Mouse (Mus musculus) megakaryocyte progenitor cell, adult 5-6 weeks (primary cell): ENCODE data around the gene Rgl1. TPM values are rescaled to one million over a fixed set of nuclear protein-coding genes. Genes with fewer than 3 reads are reported as not detected.
A peak's percentile ranks its signal among the peaks of the same experiment; 100 is the strongest.

Experiments used
- ATAC-seq: replicated peaks from 2 replicates; pipeline ENCODE4 v1.8.0; 2016; ENCODE audit warnings: mild to moderate bottlenecking, moderate TSS enrichment, inconsistent platforms; ENCODE audit not compliant: poor library complexity
- total RNA-seq, 2 experiments: library from RNA; stranded (forward) in 1 of 2; stranded (reverse) in 1 of 2; fragments of 157-497, 149-512 nt in 1 of 2; fragments of 200-1000 nt in 1 of 2; gene quantifications; 2 replicates each; pipeline versions ENCODE4 v1.2.3 to v1.2.4; 2015 to 2017

The Rgl1 gene
- total RNA-seq, 2 experiments from 2014 or later, result 1.3 to 1.4 TPM

DNA sequence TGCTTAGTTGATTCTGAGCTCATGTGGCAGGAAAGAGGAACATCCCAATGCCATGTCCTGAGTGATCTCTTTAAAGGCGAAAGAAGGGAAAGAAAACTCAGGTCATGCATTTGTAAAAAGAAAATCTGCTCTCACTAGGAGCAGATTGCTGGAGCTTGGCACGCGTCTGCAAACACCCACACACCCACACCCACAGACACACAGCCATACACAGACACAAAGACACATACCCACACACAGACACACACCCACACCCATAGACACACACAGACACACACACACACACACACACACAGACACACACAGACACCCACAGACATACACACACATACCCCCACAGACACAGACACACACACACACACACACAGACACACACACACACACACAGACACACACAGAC is 243.9 kb downstream of the Rgl1 start:
- ATAC-seq, result no peak

DNA sequence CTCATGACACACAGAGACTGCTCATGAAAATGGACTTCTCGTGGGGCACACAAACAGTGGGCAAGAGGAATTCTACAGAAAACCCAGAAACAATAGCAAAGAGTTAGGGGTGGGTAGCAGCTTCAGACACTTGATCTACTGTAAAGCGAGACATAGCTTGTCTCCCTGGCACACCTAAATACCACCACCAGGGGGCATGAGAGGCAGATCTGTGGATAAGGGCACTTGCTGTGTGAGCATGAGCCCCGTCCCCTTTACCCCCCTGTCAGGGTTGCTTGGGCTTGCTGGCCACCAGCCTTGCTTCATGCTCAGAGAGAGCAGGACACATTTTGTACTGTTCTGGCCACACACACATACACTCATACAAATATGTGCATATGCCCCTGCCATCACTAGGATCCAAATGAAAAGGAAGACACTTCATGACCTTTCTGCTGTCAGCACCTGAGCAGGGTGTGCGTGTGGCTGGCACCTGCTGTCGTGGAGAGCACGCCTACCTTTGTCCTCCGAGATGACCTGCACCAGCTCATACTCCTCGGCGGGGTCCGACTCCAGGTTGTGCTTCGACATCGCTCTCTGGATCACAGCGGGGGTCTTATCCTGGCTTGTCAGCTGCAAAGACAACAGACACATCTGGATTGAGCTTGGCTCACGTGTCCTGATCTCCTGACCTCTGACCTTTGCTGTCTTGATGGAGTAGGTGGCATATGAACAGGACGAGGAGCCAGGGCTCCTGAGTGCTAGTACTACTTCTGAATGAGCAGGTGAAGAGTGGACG is 245.2 kb downstream of the Rgl1 start:
- peak; percentile 76 for ATAC-seq

DNA sequence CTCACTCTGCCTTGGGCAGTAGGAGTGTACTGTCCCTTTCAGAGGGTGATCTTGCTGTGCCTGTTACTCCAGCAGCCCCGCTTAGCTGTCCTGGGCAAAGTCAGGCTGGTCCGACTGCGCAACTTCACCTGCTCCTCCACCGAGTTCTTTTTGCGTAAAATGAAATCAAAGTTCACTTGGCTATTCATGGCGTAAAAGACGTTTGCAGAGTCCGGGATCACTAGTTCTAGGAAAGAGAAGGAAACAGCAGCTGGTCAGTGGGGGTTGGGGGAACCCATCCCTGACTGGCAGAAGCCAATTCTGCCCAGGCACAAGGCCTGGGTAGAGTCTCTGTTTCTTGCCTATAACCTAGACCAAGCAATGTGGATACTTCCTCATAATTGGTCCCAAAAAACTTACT is 247.2 kb downstream of the Rgl1 start:
- no peak for ATAC-seq

DNA sequence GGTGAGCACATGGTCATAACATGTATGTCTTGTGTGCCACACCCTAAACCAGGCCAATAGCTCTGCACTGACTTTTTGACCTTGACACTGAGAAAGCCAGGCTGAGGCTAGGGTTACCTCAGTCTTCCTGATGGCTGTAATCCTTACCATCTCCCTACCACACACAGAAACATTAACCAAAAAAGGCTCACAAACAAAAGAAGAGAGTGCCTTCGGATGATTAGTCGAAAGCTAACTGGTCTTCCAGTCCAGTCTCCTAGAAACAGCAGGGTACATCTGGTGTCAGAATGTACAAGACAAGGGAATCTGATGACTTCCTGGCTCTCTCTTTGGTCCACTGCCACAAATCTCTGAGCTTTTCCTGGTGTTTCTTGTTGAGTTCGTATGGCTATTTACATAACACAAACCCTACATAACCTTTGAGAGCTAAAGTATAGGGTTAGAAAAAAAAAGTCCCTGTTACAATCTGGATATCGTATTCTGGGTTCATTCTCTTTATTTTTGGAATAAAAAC is 249.0 kb downstream of the Rgl1 start:
- no peak for ATAC-seq

DNA sequence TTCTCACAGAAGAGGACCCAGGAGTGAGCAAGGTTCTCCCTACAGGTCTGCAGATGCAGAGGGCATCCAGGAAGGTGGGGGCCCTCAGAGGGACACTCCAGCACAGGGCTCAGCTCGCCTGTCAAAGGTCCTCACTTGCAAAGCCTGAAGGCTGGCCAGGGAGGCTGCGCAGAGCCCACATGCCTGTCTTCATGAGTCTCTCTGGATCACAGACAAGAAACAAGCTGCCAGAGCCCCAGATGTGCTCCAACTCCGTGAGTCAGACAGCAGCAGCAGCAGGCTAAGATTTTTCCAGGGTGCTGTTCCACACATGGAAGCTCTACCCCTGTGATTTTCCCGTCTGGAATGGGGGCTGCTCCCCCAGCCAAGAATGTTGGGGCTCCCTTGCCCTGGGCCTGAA is 251.9 kb downstream of the Rgl1 start:
- ATAC-seq, result no peak

DNA sequence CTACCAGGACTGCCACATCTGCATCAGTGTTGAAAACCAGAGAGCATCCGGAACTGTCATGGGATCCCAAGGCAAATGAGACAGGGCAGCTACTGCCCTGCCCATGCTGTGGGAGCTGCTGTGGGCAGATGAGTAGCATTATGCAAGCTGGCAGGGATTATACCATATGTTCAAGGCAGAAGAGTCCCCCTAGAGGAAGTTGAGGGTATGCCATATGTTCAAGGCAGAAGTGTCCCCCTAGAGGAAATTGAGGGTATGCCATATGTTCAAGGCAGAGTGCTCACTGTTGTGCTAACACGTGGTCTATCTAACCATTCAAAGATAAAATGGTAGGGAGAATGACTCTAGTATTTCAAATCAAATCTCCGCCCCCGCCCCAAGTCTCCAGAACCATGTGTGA is 254.9 kb downstream of the Rgl1 start:
- ATAC-seq, result peak; percentile 99

DNA sequence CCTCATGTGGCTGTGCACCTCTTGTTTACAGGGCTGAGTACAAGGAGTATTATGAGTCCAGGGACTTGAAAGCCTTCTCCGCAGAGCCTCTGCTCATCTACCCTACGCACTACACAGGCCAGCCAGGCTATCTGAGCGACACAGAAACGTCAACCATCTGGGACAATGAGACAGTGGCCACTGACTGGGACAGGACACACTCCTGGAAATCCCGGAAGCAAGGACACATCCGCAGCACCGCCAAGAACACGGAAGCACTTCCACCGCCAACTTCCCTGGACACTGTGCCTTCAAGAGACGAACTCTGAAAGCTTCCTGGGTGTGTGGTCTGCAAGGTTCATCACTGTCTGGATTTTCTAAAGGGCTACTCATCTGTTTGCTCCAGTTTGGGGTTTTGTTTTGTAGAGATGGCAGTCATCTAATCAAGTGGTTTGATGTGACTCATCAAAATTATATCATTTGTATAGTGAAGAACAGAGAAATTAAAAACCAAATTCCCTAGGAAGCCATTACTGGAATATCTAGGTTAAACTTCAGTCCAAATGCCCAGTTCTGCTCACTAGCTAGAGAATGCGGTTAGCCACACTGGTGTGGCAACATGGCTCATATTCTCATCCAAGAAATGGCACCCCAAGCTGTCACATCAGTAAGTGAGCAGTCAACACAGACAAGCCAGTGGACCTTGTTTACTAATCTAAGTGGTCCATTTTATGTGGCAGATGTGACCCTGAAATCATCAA is 257.5 kb downstream of the Rgl1 start:
- no peak for ATAC-seq

DNA sequence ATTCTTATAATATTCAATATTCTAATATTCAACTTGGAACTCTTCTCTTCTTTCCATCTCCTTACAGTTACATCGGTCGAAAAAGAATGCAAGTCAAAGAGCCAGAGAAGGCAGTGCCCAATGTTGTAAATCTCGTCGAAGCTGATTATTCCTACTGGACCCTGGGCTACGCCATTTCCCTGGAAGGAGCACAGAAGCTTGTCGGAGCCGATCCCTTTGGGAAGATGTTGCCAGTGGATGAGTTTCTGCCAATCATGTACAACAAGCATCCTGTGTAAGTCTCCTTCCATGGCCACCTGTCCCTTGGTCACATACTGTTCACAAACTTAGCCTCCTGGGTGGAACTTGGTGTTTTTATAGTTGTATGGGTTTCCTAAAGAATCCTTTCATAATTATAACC is 259.4 kb downstream of the Rgl1 start:
- ATAC-seq, result no peak

DNA sequence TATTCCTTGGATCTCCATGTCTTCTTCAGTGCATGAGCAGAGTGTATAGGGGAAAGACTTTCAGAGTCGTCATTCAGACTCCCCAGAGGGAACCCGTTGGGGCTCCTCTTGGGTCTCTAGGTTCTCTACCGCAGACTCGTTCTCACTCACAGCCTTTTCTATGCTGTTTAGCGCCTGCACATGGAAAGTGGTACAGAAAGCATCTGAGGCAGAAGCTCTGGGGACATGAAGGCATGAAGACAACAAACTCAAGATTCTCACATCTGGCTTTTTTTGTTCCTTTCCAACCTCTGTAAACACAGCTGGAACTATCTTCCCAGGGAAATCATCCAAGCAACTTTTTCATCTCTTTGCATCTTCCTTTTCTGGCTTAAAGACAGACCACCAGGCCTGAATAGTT is 260.0 kb downstream of the Rgl1 start:
- no peak for ATAC-seq

DNA sequence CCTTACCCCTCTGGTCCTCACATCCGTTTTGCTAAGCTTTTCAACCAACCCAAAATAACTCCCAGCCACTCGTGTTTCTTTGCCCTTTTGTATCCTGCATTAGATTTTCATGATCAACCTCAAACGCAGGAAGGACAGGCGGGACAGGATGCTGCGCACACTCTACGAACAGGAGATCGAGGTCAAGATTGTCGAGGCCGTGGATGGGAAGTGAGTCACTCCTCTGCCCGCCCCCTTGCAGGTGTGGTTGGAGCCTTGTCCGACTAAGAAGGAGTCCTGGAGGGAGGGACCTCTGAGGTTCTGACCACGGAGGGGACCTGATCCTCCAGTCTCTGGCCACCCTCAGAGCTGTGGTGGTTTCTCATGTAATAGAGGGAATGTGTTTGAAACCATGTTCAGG is 266.3 kb downstream of the Rgl1 start:
- ATAC-seq, result 0 out of 2 replicates have a peak, but pooled peaks have one; percentile 23

DNA sequence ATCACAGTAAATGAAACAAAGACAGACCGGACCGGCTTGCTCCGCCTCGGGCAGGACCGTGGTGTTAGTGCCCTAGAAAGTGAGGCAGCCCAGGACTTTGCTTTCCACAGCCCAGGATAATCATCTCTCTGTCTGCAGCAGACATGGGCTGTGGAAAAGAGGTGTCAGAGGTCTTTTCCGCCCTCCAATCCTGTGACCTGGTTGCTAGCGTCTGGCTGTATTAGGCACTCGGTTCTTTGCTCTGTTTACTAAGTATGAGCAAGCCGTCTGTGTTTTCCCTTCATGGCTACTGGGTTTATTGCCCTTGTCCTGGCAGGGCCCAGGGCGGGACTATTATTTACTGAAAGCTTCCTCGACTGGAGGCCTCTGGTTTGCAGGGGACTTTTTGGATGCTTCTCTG is 268.6 kb downstream of the Rgl1 start:
- no peak for ATAC-seq

DNA sequence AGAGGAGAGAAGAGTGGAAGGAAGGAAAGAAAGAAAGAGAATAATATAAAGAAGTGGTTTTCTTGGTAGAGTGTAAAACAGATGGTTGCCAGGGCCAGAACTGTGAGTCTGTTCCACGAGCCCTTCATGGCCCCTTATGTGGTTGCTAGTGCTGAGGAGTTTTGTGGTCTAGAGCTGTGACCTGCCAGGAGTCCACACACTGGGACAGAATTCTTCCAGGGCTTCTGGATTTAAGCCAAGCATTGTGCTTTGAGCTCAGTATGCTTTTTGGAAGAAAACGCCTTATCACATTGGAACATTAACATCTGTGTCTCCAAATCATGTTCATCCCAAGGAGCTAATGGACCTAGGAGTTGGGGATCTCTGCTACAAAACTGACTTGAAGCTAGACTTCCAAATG is 269.3 kb downstream of the Rgl1 start:
- no peak for ATAC-seq

DNA sequence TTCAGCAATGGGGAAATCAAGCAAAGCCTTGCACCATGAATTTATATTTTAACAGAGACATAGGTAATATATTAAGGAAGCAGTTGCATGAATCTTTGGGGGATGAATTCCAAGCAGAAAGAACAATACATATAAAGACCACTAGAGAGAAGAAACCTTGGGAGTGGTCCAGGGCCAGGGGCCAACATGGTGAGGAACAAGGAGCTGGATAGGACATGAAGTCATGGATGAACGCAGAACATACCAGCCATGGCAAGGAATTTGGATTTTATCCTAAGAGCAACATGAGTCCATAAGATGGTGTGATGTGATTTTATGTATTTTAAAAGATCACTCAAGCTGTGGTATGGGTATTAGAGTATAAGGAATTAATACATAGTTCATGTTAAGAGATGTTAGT is 273.9 kb downstream of the Rgl1 start:
- ATAC-seq, result no peak

DNA sequence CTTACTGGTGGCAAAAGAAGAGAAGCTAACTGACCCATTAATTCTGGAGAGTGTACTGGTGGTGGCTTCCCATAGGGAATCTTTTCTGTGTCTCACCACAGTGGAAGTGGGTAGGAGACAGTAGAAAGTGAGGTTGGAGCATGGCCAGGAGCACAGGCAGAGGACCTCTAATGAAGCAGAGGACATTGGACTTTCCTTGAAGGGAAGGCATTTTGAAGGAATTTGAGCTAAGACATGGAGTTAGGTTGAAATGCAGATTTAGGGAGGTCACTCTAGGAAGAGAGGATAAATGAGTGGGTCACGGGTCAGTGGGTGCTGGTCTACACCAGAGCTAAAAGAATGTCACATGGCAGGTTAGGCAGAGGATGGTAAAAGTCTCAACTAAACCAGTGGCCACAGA is 275.3 kb downstream of the Rgl1 start:
- ATAC-seq, result no peak

DNA sequence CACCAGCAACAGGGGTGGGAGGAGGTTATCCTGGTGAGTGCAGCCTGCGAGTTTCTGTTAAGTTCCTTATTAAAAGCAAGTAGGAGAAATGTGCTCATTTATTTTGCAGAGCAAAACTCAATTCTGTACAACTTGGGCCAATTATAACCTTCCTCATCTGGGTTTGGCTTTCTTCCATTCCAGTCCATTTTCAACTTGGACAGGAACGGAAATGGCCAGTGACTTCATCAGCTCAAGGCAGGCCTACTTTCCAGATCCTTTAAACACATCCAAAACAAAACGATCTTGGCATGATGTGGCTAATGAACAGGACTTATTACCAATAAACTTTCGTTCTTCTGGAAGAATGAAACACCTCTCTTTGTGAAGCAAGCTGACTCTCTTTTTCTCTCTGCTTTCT is 290.0 kb downstream of the Rgl1 start:
- ATAC-seq, result no peak

DNA sequence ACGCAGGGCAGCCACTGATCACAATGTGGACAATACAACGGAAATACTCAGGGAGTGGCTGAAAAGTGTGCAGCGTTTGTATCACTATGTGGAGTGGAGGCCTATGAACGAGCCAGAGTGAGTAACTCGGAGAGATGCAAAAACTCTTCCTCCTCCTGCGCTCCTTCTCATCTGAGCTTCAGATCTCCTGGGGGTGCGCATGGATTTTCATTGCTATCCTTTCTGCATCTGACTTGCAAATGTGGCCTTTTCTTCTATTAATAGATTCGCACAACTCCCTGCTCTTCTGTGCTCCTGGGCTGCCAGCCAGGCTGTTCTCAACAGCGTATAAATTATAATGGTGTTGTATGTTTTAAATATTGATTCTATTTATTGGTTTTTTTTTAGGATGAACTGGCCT is 297.7 kb downstream of the Rgl1 start:
- no peak for ATAC-seq

Other genes starting within 250 kb of the Rgl1 start
- not detected in 2 replicates for gene Apobec4, start 15.8 kb downstream of the Rgl1 start, total RNA-seq (2015)
- gene Apobec4, start 15.8 kb downstream of the Rgl1 start, total RNA-seq (2017), result not detected in 2 replicates
- 264 and 298 TPM in 2 replicates for gene Arpc5, start 191 bp upstream of the Rgl1 start, total RNA-seq (2015)
- 127 and 137 TPM in 2 replicates for gene Arpc5, start 191 bp upstream of the Rgl1 start, total RNA-seq (2017)
- 85.0 and 90.4 TPM in 2 replicates for gene Ncf2, start 33.8 kb upstream of the Rgl1 start, total RNA-seq (2015)
- 101 and 119 TPM in 2 replicates for gene Ncf2, start 33.8 kb upstream of the Rgl1 start, total RNA-seq (2017)
- 93.7 and 94.2 TPM in 2 replicates for gene Smg7, start 136.3 kb upstream of the Rgl1 start, total RNA-seq (2015)
- gene Smg7, start 136.3 kb upstream of the Rgl1 start, total RNA-seq (2017), result 21.4 and 21.8 TPM in 2 replicates
- 0.20 TPM in 1 of 2 replicates, not detected in the other for gene Nmnat2, start 188.6 kb upstream of the Rgl1 start, total RNA-seq (2015)
- gene Nmnat2, start 188.6 kb upstream of the Rgl1 start, total RNA-seq (2017), result 0.21 TPM in 1 of 2 replicates, not detected in the other